Mouse (Mus musculus) lung, adult 2 months (tissue): ENCODE data around the gene Olfr730.

ENCODE experiments used
- CTCF ChIP-seq: fragments of 200-500 bp; IDR thresholded peaks from 2 replicates; pipeline ENCODE4 v1.5.1; 2011; ENCODE audit warnings: mild to moderate bottlenecking, low read length, control low read depth; ENCODE audit not compliant: insufficient read depth
- POLR2A ChIP-seq: fragments of 200-500 bp; IDR thresholded peaks from 2 replicates; pipeline ENCODE4 v1.6.1; 2011; ENCODE audit warnings: low read depth, mild to moderate bottlenecking, control low read depth, low read length, borderline replicate concordance; ENCODE audit errors: extremely low read depth

DNA sequence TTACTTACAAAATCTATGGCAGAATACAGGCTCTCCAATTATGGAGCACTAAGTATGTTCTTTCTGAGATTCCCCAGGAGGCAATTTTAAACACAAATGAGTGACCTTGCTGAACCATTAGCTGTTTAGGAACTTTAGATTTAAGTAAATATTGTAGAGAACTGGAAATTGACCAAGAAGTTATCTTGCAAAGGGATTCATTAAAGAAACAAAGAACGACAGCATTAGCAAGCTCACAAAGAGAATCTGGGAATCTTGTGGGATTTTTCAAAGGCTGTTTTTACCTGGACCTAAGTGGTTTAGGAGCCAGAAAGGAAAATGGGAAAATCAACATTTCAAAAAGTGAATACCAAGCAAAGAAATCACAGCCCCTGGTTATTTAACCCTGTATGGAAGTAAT, at the start of gene Olfr730:
- no peak for TF ChIP-seq CTCF
- TF ChIP-seq POLR2A = no peak
